Mouse (Mus musculus) embryonic facial prominence, embryonic 13.5 days (tissue): ENCODE results near the gene Hist1h2af. TPM values are rescaled to one million over a fixed set of nuclear protein-coding genes. Genes with fewer than 3 reads are reported as not detected.

Experiments used
- ATAC-seq: fragments of 200-750 bp; cut with Nextera tagmentation; 2 replicates; pipeline ENCODE4 v1.8.0; 2017; ENCODE audit warnings: low read depth; ENCODE audit not compliant: insufficient number of reproducible peaks, insufficient read depth, low FRiP score, low TSS enrichment
- H3K27ac ChIP-seq: fragments of 300-500 bp; sonication (generic); 2 replicates; pipeline ENCODE4 v1.5.1; 2015; ENCODE audit warnings: moderate library complexity, mild to moderate bottlenecking, inconsistent platforms
- H3K27me3 ChIP-seq: fragments of 300-500 bp; sonication (generic); 2 replicates; pipeline ENCODE4 v1.6.1; 2015; ENCODE audit warnings: mild to moderate bottlenecking, inconsistent platforms
- H3K36me3 ChIP-seq: fragments of 300-500 bp; sonication (generic); 2 replicates; pipeline ENCODE4 v1.6.1; 2015; ENCODE audit warnings: mild to moderate bottlenecking, inconsistent platforms
- H3K4me1 ChIP-seq: fragments of 300-500 bp; sonication (generic); 2 replicates; pipeline ENCODE4 v1.6.1; 2015; ENCODE audit warnings: inconsistent platforms
- H3K4me2 ChIP-seq: fragments of 300-500 bp; sonication (generic); 2 replicates; pipeline ENCODE4 v1.6.1; 2015; ENCODE audit warnings: moderate library complexity, mild to moderate bottlenecking, inconsistent platforms
- H3K4me3 ChIP-seq: fragments of 300-500 bp; sonication (generic); 2 replicates; pipeline ENCODE4 v1.5.1; 2015; ENCODE audit warnings: mild to moderate bottlenecking, inconsistent platforms
- H3K9ac ChIP-seq: fragments of 300-500 bp; sonication (generic); 2 replicates; pipeline ENCODE4 v1.6.1; 2015; ENCODE audit warnings: mild to moderate bottlenecking, inconsistent platforms
- H3K9me3 ChIP-seq: fragments of 300-500 bp; sonication (generic); 2 replicates; pipeline ENCODE4 v1.6.1; 2016; ENCODE audit warnings: inconsistent platforms
- WGBS: fragments of 180-500 bp; shearing (Covaris S2); methylation state at CpG from one replicate; pipeline ENCODE4 v1.1.7; 2015; ENCODE audit warnings: mixed read lengths; 5-methylcytosine and 5-hydroxymethylcytosine counted together
- polyA plus RNA-seq: library from polyadenylated mRNA; unstranded; fragments of >200 nt; fragmentation: Nextera tagmentation; extraction: Ambion mirVana; gene quantifications from 2 replicates; pipeline ENCODE4 v1.2.1, GENCODE M21; 2015

The Hist1h2af gene
- polyA plus RNA-seq, 1 experiment from 2014 or later: 6.6 TPM

DNA sequence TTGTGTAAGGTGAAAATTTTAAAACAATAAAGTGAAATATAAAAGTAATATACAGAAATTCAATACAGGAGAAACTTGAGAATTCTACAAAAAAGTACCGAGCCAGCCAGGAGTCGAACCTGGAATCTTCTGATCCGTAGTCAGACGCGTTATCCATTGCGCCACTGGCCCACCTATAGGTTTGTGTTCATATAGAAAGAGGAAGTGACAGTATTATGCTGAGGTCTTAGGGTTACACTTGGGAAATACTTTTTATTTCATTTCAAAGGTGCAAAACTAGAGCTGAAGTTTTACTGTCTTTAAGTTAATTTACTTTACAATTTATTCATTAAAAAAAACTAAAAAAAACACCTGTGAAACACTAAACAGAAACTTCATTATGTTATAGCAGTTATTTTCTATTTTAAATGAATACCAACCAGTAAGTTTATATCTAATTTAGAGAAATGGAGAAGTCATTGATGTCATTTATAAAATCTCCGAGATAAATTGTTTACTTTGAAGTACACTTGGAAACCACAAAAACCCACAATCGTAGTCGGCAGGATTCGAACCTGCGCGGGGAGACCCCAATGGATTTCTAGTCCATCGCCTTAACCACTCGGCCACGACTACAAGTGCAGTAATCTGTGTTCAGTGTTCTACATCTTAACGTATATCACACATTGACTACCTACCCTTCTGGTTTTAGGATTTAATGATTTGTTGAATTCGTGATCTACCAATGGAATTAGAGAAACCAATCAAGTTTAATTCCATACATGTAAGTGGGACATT is 33.1 kb upstream of the Hist1h2af start:
- Histone ChIP-seq H3K9ac (no peak overlapping the region), H3K36me3 (no peaks in the 10 kb centered on the region), H3K27me3 (no peaks in the 10 kb centered on the region), H3K4me2 (peak overlapping the region; percentile 42), H3K27ac (no peak overlapping the region), H3K4me3 (no peak overlapping the region), H3K4me1 (peaks cover 25% of the 10 kb centered on the region), H3K9me3 (no peaks in the 10 kb centered on the region)
- WGBS: 2% methylated on average over 17 of the region's 17 CpGs
- ATAC-seq: 0 out of 2 replicates have a peak, but pooled peaks have one; percentile 46

- Histone ChIP-seq H3K27ac (no peak overlapping the region), H3K4me2 (peak overlapping the region; percentile 42), H3K4me3 (peak overlapping the region; percentile 15; the same call in 1 of the 2 replicates), H3K4me1 (peaks cover 31% of the 10 kb centered on the region), H3K27me3 (no peaks in the 10 kb centered on the region), H3K9me3 (no peaks in the 10 kb centered on the region), H3K36me3 (no peaks in the 10 kb centered on the region), H3K9ac (no peak overlapping the region)
- 18% methylated on average over 5 of the region's 5 CpGs for WGBS
- no peak for ATAC-seq
Observed at GRCm38 (mm10) chr13:23501511-23501910, 32.2 kb upstream of the Hist1h2af start.

DNA sequence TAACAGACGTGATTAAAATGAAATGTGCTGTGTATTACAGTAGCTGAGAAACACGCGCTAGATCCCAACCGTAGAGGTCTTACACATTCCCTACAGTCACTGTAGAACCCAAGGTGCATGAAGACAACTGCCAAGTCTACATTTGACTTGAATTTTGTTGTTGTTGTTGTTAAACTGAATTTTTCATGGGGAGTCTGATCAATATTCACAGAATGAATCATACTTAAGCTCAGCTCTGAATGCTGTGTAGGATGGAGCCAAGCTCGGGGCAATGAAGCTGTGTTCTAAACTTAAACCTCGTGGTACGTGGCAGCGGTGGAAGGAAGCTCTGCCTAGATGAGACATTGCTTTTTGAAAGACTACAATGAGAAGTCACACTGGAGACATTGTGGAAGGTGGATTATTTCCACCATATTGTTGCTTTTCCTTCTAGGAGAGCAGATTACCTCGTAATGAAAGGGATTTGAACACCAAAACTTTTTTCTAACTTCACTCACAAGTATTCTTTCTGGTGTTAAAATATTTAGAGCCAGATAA is 31.6 kb upstream of the Hist1h2af start:
- no peaks in the 10 kb centered on the region for H3K36me3 ChIP-seq
- no peak overlapping the region for H3K9ac ChIP-seq
- no peaks in the 10 kb centered on the region for H3K9me3 ChIP-seq
- WGBS: 27% methylated on average over 9 of the region's 9 CpGs
- no peak for ATAC-seq
- H3K4me1 ChIP-seq: peaks cover 33% of the 10 kb centered on the region
- peak overlapping the region; percentile 15; the same call in 1 of the 2 replicates for H3K4me3 ChIP-seq
- H3K4me2 ChIP-seq: peak overlapping the region; percentile 42
- no peaks in the 10 kb centered on the region for H3K27me3 ChIP-seq
- H3K27ac ChIP-seq: no peak overlapping the region

DNA sequence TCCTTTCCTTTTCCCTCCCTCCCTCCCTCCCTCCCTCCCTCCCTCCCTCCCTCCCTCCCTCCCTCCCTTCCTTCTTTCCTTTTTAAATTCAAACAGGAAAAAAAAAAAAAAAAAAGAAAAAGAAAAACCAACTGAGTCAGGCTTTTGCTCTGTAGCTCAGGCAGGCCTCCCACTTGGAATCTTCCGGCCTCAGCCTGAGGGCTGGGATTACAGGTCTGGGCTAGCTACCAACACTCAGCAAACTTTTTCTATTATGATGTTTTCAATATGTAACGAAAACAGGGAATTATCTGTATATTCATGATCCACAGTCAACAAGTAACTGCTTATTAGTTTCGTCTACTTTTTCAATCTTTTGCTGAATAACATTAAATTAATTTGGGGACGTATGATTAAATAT is 30.8 kb upstream of the Hist1h2af start:
- Histone ChIP-seq H3K27me3 (no peaks in the 10 kb centered on the region), H3K9ac (no peak overlapping the region), H3K9me3 (no peaks in the 10 kb centered on the region), H3K4me3 (no peak overlapping the region), H3K4me1 (peaks cover 30% of the 10 kb centered on the region), H3K27ac (no peak overlapping the region), H3K36me3 (no peaks in the 10 kb centered on the region), H3K4me2 (no peak overlapping the region)
- no peak for ATAC-seq
- 22% methylated on average over 4 of the region's 4 CpGs for WGBS

DNA sequence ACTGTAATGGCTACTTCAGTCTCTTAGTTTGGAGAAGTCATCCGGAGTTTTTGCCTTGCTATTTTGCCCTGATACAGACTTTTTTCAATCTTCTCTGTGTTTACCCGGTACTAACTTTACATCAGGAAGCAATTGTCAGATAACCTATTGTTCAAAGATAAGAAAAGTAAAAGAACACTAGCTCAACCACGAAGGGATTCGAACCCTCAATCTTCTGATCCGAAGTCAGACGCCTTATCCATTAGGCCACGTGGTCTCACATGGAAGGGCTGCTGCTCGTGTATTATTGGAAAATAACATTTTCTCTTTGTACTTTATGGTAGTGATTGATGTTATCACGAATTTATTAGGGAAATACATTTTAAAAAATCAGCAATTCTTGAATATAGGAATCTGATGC is 29.9 kb upstream of the Hist1h2af start:
- H3K4me1 ChIP-seq: peaks cover 23% of the 10 kb centered on the region
- ATAC-seq: no peak
- H3K27me3 ChIP-seq: no peaks in the 10 kb centered on the region
- 2% methylated on average over 9 of the region's 9 CpGs for WGBS
- peak overlapping the region; percentile 5; the same call in 1 of the 2 replicates for H3K4me3 ChIP-seq
- no peak overlapping the region for H3K27ac ChIP-seq
- H3K4me2 ChIP-seq: peak overlapping the region; percentile 25
- no peaks in the 10 kb centered on the region for H3K36me3 ChIP-seq
- H3K9me3 ChIP-seq: no peaks in the 10 kb centered on the region
- no peak overlapping the region for H3K9ac ChIP-seq

DNA sequence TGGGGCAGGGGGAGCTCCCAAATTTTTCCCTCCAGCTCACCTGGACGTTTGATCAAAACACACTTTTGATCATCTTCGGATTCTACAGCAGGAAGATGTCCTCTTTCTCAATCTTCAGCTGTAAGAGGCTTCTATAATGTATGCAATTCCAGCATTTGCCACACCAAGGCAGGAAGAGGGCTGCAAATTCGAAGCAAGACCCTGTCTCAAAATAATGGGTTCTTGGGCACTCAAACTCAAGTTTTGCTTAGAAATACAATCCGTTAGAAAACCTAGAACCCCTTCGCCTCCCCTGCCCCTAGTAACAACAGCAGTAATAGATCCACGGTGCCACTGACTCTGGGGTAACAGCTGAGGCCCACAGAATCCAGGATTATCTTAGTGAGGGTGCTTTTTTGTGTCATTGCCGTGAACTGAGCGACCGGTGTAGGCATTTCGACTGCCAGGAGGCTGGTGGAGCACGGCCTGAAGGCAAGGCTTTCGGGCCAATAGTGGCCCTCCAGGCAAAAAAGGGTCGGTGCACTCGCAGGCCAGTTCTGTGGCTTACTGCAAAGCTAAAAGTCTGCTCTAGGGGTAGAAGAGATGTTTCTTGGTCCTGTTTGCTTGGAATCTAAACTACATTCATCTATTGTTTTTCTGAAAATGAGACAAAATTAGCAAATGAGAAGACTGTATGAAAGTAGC is 27.9 kb upstream of the Hist1h2af start:
- no peaks in the 10 kb centered on the region for H3K9me3 ChIP-seq
- H3K4me3 ChIP-seq: peak overlapping the region; percentile 35
- peak overlapping the region; percentile 60 for H3K27ac ChIP-seq
- H3K4me2 ChIP-seq: peak overlapping the region; percentile 60
- no peak for ATAC-seq
- H3K36me3 ChIP-seq: no peaks in the 10 kb centered on the region
- peaks cover 20% of the 10 kb centered on the region; the same call in 1 of the 2 replicates for H3K4me1 ChIP-seq
- no peaks in the 10 kb centered on the region for H3K27me3 ChIP-seq
- WGBS: 6% methylated on average over 14 of the region's 14 CpGs
- H3K9ac ChIP-seq: peak overlapping the region; percentile 59

DNA sequence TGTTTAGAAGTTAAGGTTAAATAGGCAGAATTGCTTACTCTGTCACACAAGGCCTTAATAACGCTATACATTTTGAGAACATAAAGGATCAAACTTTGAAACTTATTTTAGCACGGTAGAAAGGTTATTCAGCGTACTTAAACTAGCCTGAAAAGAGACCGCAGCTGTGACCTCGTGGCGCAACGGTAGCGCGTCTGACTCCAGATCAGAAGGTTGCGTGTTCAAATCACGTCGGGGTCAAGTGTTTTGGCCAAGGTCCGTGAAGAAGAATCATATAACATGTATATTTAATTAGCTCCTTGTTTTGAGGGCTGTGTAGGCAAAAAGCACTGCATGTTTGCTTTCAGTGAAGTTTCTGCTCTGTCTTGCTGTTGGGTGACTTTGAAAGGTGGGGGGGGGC is 27.4 kb upstream of the Hist1h2af start:
- Histone ChIP-seq H3K4me2 (peak overlapping the region; percentile 60), H3K27me3 (no peaks in the 10 kb centered on the region), H3K9me3 (no peaks in the 10 kb centered on the region), H3K4me3 (peak overlapping the region; percentile 35), H3K27ac (peak overlapping the region; percentile 60; the same call in 1 of the 2 replicates), H3K4me1 (peaks cover 20% of the 10 kb centered on the region; the same call in 1 of the 2 replicates), H3K9ac (no peak overlapping the region), H3K36me3 (no peaks in the 10 kb centered on the region)
- no peak for ATAC-seq
- WGBS: 4% methylated on average over 13 of the region's 13 CpGs

GRCm38 (mm10) chr13:23506819-23507515 is 26.7 kb upstream of the Hist1h2af start:
- no peaks in the 10 kb centered on the region for H3K27me3 ChIP-seq
- no peak overlapping the region for H3K27ac ChIP-seq
- 21% methylated on average over 14 of the region's 14 CpGs for WGBS
- H3K36me3 ChIP-seq: no peaks in the 10 kb centered on the region
- peaks cover 17% of the 10 kb centered on the region; the same call in 1 of the 2 replicates for H3K4me1 ChIP-seq
- peak overlapping the region; percentile 60 for H3K4me2 ChIP-seq
- H3K9me3 ChIP-seq: no peaks in the 10 kb centered on the region
- no peak overlapping the region for H3K9ac ChIP-seq
- ATAC-seq: no peak
- peak overlapping the region; percentile 35 for H3K4me3 ChIP-seq

GRCm38 (mm10) chr13:23510127-23510526 is 23.6 kb upstream of the Hist1h2af start:
- Histone ChIP-seq H3K4me2 (no peak overlapping the region), H3K27ac (no peak overlapping the region), H3K4me1 (peaks cover 12% of the 10 kb centered on the region; the same call in 1 of the 2 replicates), H3K36me3 (no peaks in the 10 kb centered on the region), H3K9me3 (no peaks in the 10 kb centered on the region), H3K9ac (no peak overlapping the region), H3K27me3 (no peaks in the 10 kb centered on the region), H3K4me3 (no peak overlapping the region)
- 26% methylated on average over 1 of the region's 1 CpGs for WGBS
- ATAC-seq: no peak

GRCm38 (mm10) chr13:23513517-23513916 is 20.2 kb upstream of the Hist1h2af start:
- Histone ChIP-seq H3K27ac (no peak overlapping the region), H3K36me3 (no peaks in the 10 kb centered on the region), H3K9me3 (no peaks in the 10 kb centered on the region), H3K4me2 (no peak overlapping the region), H3K4me1 (peaks cover 4% of the 10 kb centered on the region), H3K4me3 (no peak overlapping the region), H3K9ac (no peak overlapping the region), H3K27me3 (no peaks in the 10 kb centered on the region)
- no peak for ATAC-seq
- WGBS: 79% methylated on average over 1 of the region's 1 CpGs

GRCm38 (mm10) chr13:23515281-23515680 is 18.4 kb upstream of the Hist1h2af start:
- no peak for ATAC-seq
- Histone ChIP-seq H3K4me3 (no peak overlapping the region), H3K4me2 (no peak overlapping the region), H3K27ac (no peak overlapping the region), H3K4me1 (peaks cover 4% of the 10 kb centered on the region), H3K36me3 (no peaks in the 10 kb centered on the region), H3K9me3 (no peaks in the 10 kb centered on the region), H3K9ac (no peak overlapping the region), H3K27me3 (no peaks in the 10 kb centered on the region)
- WGBS: 72% methylated on average over 5 of the region's 5 CpGs
